Mouse (Mus musculus): Measurements from ENCODE around the gene Rims1. TPM values are rescaled to one million over a fixed set of nuclear protein-coding genes. Genes with fewer than 3 reads are reported as not detected.

Gene Rims1
- total and polyA plus RNA-seq, 3 experiments, result 0.06 to 0.34 (median 0.29) TPM

GRCm38 (mm10) chr1:22728207-22728606 lies 77.6 kb downstream of the Rims1 start:
- 56% methylated on average over 4 of the region's 4 CpGs for WGBS
- Histone ChIP-seq H3K79me2 (replicated peaks; ENCODE audit: control insufficient read depth, insufficient read depth, low read length) (no peaks in the 10 kb centered on the region), H3K27ac (no peak overlapping the region), H3K4me1 (ENCODE audit: control insufficient read depth, insufficient read depth, low read length) (no peaks in the 10 kb centered on the region; the same call in 1 of the 2 replicates), H3K9ac (ENCODE audit: low read depth, low read length) (no peak overlapping the region), H3K36me3 (ENCODE audit: control insufficient read depth, insufficient read depth, low read length) (no peaks in the 10 kb centered on the region; the same call in 1 of the 2 replicates), H3K27me3 (ENCODE audit: control insufficient read depth, insufficient read depth, low read length) (no peaks in the 10 kb centered on the region), H3K4me3 (no peak overlapping the region)
- no peak for DNase-seq
- intact Hi-C loops (cut with DNase I), result no loop called here
- no peak for TF ChIP-seq EP300 (IDR thresholded peaks at IDR 0.05; ENCODE audit: insufficient read depth, low read depth, low read length)
- TF ChIP-seq POLR2A (IDR thresholded peaks at IDR 0.05; ENCODE audit: insufficient read depth, low read depth, low read length), result no peak
- TF ChIP-seq CTCF (IDR thresholded peaks at IDR 0.05), result no peak

- Histone ChIP-seq H3K9ac (ENCODE audit: low read depth, low read length) (no peak overlapping the region), H3K4me3 (no peak overlapping the region), H3K27ac (no peak overlapping the region), H3K79me2 (replicated peaks; ENCODE audit: control insufficient read depth, insufficient read depth, low read length) (no peaks in the 10 kb centered on the region), H3K36me3 (ENCODE audit: control insufficient read depth, insufficient read depth, low read length) (no peaks in the 10 kb centered on the region), H3K27me3 (ENCODE audit: control insufficient read depth, insufficient read depth, low read length) (no peaks in the 10 kb centered on the region), H3K4me1 (ENCODE audit: control insufficient read depth, insufficient read depth, low read length) (no peaks in the 10 kb centered on the region)
- intact Hi-C loops (cut with DNase I), result no loop called here
- no peak for DNase-seq
- no peak for TF ChIP-seq CTCF (IDR thresholded peaks at IDR 0.05)
Observed at GRCm38 (mm10) chr1:22721706-22722105, 84.1 kb downstream of the Rims1 start.

DNA sequence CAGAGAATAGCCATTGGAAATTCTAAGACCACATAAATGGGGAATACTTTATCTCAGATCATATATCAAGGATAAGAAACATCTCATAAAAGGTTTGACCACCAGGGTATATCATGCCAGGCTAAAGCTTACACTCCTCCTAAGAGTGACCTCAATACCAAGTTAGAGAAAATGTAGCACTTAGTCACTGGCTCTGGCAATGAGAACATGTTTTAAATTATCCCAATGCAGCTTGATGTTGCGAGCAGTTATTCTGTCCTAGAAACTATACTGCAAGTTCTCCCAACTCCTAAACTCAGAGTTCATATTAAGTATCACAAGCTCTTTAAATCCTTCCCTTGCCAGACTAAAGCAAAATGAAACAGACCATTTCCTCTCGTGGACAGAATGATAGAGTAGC lies 85.1 kb downstream of the Rims1 start:
- H3K27me3 ChIP-seq (ENCODE audit: control insufficient read depth, insufficient read depth, low read length), result no peaks in the 10 kb centered on the region
- no peak overlapping the region for H3K27ac ChIP-seq
- no peak for DNase-seq
- H3K36me3 ChIP-seq (ENCODE audit: control insufficient read depth, insufficient read depth, low read length), result no peaks in the 10 kb centered on the region
- no peaks in the 10 kb centered on the region for H3K79me2 ChIP-seq (replicated peaks; ENCODE audit: control insufficient read depth, insufficient read depth, low read length)
- TF ChIP-seq CTCF (IDR thresholded peaks at IDR 0.05), result no peak
- no peak for TF ChIP-seq POLR2A (IDR thresholded peaks at IDR 0.05; ENCODE audit: insufficient read depth, low read depth, low read length)
- no peak for TF ChIP-seq EP300 (IDR thresholded peaks at IDR 0.05; ENCODE audit: insufficient read depth, low read depth, low read length)
- no peak overlapping the region for H3K4me3 ChIP-seq
- no peak overlapping the region for H3K9ac ChIP-seq (ENCODE audit: low read depth, low read length)
- WGBS, result 67% methylated on average over 2 of the region's 2 CpGs
- H3K4me1 ChIP-seq (ENCODE audit: control insufficient read depth, insufficient read depth, low read length), result no peaks in the 10 kb centered on the region
- intact Hi-C loops (cut with DNase I), result no loop called here

DNA sequence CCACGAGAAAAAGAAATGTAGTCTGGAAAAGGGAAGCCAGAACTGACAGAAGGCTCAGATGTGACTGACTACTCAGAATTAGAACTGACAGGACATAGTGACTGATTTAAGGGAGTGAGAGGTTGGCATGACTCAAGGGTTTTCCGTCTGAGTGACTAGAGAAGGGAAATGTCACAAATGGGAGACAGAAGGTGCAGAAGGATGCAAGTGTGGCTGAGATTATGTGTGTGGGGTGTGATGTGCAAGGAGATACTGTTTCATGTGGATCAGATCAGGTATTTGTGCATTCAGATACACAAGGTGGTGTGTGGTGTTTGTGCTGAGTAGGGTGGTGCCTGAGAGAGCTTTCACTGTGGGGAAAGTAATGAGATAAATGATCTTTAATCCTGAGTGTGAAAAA lies 96.3 kb downstream of the Rims1 start:
- H3K27me3 ChIP-seq (ENCODE audit: control insufficient read depth, insufficient read depth, low read length), result no peaks in the 10 kb centered on the region
- H3K4me3 ChIP-seq, result no peak overlapping the region
- no peaks in the 10 kb centered on the region for H3K36me3 ChIP-seq (ENCODE audit: control insufficient read depth, insufficient read depth, low read length)
- H3K9ac ChIP-seq (ENCODE audit: low read depth, low read length), result no peak overlapping the region
- H3K4me1 ChIP-seq (ENCODE audit: control insufficient read depth, insufficient read depth, low read length), result no peaks in the 10 kb centered on the region
- 51% methylated on average over 2 of the region's 2 CpGs for WGBS
- no peak for DNase-seq
- intact Hi-C loops (cut with DNase I), result no loop called here
- H3K27ac ChIP-seq, result no peak overlapping the region
- TF ChIP-seq POLR2A (IDR thresholded peaks at IDR 0.05; ENCODE audit: insufficient read depth, low read depth, low read length) (no peak), CTCF (IDR thresholded peaks at IDR 0.05) (no peak), EP300 (IDR thresholded peaks at IDR 0.05; ENCODE audit: insufficient read depth, low read depth, low read length) (no peak)
- no peaks in the 10 kb centered on the region for H3K79me2 ChIP-seq (replicated peaks; ENCODE audit: control insufficient read depth, insufficient read depth, low read length)

DNA sequence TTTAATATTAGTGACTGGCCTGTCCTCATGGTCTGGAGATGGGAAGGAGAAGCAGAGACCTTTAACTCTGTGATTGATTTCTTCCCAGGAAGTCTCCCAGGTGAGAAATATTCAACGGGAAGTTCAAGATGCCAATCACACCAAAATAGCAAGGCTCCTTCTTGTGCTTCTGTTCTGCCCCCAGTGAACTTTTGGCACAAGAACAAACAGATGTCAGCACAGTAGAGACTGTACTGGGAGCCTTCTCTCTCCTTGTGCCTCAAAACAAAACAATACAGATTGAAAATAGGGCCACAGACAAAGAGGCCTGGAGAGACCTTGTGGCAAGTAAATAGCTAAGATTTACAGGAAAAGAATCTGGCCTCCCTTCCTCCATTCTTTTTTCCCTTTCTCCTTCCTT lies 110.7 kb downstream of the Rims1 start:
- 8% methylated on average over 1 of the region's 1 CpGs for WGBS
- Histone ChIP-seq H3K36me3 (ENCODE audit: control insufficient read depth, insufficient read depth, low read length) (no peaks in the 10 kb centered on the region), H3K4me1 (ENCODE audit: control insufficient read depth, insufficient read depth, low read length) (no peaks in the 10 kb centered on the region), H3K27me3 (ENCODE audit: control insufficient read depth, insufficient read depth, low read length) (no peaks in the 10 kb centered on the region), H3K9ac (ENCODE audit: low read depth, low read length) (no peak overlapping the region), H3K27ac (no peak overlapping the region), H3K4me3 (no peak overlapping the region), H3K79me2 (replicated peaks; ENCODE audit: control insufficient read depth, insufficient read depth, low read length) (no peaks in the 10 kb centered on the region)
- no peak for DNase-seq
- TF ChIP-seq EP300 (IDR thresholded peaks at IDR 0.05; ENCODE audit: insufficient read depth, low read depth, low read length) (no peak), CTCF (IDR thresholded peaks at IDR 0.05) (no peak), POLR2A (IDR thresholded peaks at IDR 0.05; ENCODE audit: insufficient read depth, low read depth, low read length) (no peak)
- intact Hi-C loops (cut with DNase I), result no loop called here

DNA sequence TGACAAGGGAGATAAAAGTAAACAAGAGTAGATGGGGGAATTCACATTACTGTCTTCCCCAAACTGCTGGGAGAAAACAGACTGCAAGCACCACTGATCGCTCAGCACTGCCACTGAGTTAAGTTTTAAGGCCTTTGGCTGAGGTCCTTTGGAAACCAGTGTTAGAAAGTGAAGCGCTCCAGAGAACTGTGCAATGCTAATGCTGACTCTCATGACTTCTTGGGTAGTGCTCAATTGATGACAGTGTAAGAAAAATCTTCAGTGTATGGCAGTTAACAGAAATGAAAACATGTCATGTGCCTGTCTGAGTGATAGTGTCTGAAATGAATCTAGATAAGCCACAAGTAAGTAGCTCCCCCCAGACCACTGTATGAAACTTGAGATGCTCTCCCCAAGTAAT lies 111.3 kb downstream of the Rims1 start:
- WGBS, result 77% methylated on average over 2 of the region's 2 CpGs
- no peak for DNase-seq
- no peak for TF ChIP-seq CTCF (IDR thresholded peaks at IDR 0.05)
- no peak for TF ChIP-seq POLR2A (IDR thresholded peaks at IDR 0.05; ENCODE audit: insufficient read depth, low read depth, low read length)
- no peak for TF ChIP-seq EP300 (IDR thresholded peaks at IDR 0.05; ENCODE audit: insufficient read depth, low read depth, low read length)
- intact Hi-C loops (cut with DNase I), result no loop called here
- H3K4me3 ChIP-seq, result no peak overlapping the region
- H3K9ac ChIP-seq (ENCODE audit: low read depth, low read length), result no peak overlapping the region
- no peaks in the 10 kb centered on the region for H3K79me2 ChIP-seq (replicated peaks; ENCODE audit: control insufficient read depth, insufficient read depth, low read length)
- no peaks in the 10 kb centered on the region for H3K36me3 ChIP-seq (ENCODE audit: control insufficient read depth, insufficient read depth, low read length)
- H3K4me1 ChIP-seq (ENCODE audit: control insufficient read depth, insufficient read depth, low read length), result no peaks in the 10 kb centered on the region
- no peak overlapping the region for H3K27ac ChIP-seq
- H3K27me3 ChIP-seq (ENCODE audit: control insufficient read depth, insufficient read depth, low read length), result no peaks in the 10 kb centered on the region
